Mouse (Mus musculus) monocyte, adult 5-6 weeks (primary cell): ENCODE measurements around the gene Cacng6. TPM values are rescaled to one million over a fixed set of nuclear protein-coding genes. Genes with fewer than 3 reads are reported as not detected.
A peak's percentile ranks its signal among the peaks of the same experiment; 100 is the strongest.
"Not testable (repeated sequence)": the region's sequence is repeated elsewhere in the genome, so short reads cannot be mapped to it uniquely, and the experiment has no call there.

Source experiments
- ATAC-seq: fragments of 153-309, 156-312 bp; replicated peaks from 2 replicates; pipeline ENCODE4 v1.8.0; 2017; ENCODE audit warnings: mild to moderate bottlenecking; ENCODE audit not compliant: low TSS enrichment, insufficient number of reproducible peaks, severe bottlenecking, poor library complexity, low FRiP score
- total RNA-seq: library from RNA; stranded (forward); fragments of 200-1000, 200-491, 200-594 nt; gene quantifications from 3 replicates; pipeline ENCODE4 v1.2.3, GENCODE M21; 2017

Gene Cacng6
- not detected in 3 replicates for total RNA-seq

DNA sequence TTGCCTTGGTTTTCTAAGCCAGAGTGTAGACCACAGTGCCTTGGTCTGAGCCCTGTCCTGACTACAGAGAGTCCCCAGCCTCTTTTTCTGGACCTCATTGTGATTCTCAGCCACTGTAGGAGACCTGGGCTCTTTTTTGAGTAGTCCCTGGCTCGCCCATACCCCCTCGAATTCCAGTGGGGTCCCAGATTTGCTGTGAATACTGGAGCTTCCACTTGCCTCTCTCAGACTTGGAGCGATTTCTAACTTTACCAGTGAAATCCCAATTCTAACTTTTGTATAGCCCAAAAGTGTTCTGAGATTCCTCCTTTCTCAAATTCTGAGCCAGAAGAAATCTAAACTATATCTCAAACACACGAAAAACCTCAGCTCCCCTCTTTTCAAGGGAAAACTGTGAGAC lies at the start of gene Cacng6:
Gene Cacng6 (plus strand): TSS at position 301 of the 400 bp plus-strand sequence.
- no peak for ATAC-seq

DNA sequence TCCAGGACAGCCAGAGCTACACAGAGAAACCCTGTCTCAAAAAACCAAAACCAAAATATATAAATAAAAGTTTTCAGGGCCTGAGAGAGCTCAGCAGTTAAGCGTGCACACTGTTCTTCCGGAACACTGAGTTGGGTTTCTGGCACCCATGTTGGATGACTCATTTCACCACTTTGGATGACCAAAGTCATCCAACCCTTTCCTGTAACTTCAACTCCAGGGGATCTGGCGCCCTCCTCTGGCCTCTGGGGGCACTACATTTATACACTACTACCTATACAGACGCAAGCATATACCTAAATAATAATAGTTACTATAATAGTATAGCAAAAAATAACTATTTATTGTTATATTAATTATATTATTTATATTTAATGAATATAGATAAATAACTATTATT lies 47.2 kb upstream of the Cacng6 start:
- ATAC-seq: no peak

DNA sequence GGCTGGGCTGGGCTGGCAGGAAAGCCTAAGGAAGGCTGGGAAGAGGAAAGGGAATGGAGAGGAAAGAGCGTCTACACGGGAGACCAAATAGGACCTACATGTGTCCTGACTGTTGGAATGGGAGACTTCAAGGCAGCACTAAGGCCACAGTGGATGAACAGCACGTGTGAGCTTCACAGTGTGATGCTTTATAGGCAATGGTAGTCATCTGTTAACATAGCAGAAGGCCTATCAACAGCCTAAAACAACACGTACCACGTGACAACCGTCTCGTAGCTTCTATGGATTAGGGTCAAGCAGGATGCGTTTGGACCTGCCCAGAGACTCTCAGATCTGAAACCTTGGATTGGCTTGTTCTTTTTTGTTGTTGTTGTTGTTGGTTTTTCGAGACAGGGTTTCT lies 41.9 kb upstream of the Cacng6 start:
- no peak for ATAC-seq

DNA sequence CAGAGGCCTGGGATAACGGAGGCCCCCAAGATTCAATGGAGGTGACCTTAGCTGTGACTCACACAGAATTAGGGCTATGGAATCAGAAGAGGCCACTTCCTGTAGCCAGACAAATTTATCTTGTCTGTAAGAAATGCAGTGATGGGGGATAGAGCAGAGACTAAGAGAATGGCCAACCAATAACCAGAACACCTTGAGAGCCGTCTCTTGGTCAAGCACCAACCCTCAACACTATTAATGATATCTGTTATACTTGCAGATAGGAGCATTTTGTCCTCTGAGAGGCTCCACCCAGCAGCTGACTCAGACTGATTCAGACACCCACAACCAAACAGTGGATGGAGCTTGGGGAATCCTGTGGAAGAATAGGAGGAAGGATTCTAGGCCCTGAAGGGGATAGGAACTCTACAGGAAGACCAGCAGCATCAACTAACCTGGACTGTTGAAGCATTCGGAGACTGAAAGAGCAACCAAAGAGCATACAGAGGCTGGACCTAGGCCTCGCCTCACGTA lies 39.1 kb upstream of the Cacng6 start:
- no peak for ATAC-seq

DNA sequence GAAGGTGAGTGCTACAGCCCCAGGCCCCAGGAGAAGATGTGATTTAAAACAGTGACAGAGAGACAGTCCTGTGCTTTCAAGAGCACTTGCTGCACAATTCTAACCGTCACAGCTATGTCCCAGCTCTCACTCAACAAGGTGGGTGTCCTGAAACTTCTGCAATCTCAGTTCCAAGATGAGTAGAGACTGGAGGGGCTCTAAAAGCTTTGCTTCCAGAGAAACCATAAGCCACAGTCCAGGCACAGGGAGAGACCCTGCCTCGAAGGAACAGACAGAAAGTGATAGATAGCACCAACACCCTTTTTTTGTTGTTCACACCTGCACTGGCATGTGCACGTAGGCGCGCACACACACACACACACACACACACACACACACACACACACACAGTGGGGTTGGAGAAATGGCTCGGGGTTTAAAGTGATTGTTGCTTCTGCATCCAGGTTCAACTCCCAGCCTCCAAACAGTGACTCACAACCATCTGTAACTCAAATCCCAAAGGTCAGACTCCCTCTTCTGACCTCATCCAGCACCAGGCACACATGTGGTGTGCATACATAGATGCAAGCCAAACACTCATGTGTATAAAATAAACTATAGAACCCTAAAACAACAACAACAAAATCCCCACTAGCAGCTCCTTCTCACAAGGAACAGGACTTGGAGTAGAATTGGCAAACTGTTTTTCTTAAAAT lies 37.8 kb upstream of the Cacng6 start:
- ATAC-seq: no peak

DNA sequence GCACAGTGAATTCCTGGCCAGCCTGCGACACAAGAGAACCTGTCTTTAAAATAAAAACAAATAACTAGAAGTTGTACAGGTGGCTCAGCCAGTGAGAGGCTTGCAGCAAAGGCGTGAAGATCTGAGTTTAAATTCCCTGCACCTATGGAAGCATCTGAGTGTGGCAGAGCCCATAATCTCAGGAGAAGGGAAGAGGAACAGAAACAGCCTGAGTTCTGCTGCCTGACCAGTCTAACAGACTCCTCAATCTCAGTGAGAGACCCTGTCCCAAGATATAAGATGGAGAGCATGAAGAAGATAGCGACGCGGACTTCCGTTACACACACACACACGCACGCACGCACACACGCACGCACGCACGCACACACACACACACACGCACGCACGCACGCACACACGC lies 36.2 kb upstream of the Cacng6 start:
- ATAC-seq: no peak

DNA sequence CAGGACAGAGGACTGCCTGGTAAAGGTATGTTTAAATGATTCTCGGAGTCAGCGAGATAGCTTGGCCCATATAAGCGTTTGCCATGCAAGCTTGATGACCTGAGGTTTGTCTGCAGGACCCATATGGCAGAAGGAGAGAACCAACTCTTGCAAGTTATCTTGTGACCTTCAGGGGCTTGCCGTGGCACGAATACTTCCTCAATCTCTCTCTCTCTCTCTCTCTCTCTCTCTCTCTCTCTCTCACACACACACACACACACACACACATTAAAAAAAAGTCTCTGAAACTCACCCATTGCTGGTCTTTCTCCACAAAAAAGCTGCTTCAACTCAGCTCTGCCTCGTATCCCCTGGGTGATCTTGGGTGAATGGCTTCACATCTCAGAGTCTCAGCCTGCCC lies 35.1 kb upstream of the Cacng6 start:
- ATAC-seq: no peak

DNA sequence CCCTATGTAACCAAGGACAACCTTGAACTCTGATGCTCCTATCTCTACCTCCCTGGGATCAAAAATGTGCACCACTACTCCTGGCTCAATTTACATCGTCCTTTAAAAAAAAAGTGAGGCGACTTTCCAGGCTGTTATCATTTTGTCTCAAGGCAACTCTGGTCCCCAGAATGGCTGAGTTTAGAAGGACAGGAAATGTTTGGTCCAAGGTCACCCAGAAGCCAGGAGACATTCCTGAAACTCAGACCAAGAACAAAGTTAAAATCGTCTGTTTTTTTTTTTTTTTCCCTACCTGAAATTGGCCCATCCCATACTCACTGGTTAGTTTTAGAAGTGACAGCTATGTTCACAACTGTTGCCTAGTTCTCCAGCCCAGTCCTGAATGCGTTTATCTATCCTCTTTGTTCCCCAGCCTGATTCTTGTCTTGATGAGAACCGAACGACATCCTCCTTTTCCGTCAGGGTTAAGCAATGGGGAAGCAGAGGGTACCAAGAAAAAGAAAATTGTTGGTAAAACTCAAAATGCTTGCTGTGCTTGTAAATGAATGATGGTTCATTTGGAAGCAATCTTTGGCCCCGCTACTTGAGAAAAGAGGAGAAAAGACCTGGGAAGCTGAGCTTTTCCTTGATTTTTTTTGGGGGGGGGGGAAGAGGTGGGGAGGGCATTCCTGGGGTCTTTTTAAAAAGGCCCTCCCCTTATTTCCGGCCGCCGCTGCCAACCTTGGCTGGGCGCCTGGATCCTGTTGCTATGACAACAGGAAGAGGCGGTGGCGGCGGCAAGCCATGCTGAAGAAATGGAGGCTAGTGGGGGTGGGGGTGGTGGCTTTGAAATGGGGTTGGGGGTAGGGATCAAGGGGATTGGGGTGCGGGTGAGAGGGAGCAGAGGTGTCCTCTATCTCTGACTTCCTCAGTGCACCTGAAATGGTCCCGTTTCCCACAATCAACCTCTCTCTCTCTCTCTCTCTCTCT lies 34.3 kb upstream of the Cacng6 start:
- ATAC-seq: no peak

DNA sequence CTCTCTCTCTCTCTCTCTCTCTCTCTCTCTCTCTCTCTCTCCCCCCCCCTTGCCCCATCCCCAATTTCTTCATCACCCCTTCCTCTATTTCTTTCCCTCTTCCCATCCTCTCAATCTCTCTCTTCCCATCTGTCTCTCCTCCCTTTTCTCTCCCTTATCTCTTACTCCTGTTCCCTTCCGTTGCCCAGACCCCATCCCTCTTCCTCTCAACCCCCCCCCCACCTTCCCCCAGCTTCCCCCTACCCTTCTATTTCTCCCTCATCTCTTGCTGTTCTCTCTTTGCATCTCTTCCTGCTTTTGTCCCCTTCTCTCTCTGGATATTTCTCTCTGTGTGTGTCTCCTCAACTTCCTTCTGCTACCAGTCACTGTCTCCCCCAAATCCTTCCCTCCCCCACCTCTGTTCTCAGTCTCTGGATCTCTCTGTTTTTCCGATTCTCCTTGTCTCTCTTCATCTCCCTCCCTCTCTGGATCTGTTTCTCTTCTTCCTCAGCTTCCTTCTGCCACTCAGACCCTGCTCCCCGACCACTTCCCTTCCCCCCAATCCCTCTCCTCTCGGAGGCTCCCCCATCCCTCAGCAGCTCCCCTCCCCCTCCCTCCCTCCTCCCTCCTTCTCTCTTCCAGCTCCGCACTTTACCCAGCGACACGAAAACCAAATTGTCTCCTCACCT lies 33.4 kb upstream of the Cacng6 start, which contains the start of gene Cacng8:
Gene Cacng8 (plus strand): TSS at position 271 of the 668 bp plus-strand sequence.
- no peak for ATAC-seq

DNA sequence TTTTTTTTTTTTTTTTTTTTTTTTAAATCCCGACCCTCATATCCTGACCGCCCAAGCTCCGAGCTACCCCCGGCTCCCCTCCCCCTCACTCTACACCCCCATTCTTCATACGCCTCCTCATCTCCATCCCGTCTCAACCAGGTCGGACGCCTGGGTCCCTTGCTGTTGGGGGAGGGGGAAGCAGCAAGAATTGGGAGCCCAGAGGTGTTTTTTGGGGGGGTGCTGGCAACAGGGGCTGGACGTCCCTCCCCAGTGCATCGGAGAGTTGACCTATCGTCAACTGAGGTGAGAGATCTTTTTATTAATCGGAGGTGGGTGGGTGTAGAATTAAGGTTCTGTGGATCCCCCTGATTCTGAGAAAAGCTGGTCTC lies 32.9 kb upstream of the Cacng6 start:
- ATAC-seq: no peak

DNA sequence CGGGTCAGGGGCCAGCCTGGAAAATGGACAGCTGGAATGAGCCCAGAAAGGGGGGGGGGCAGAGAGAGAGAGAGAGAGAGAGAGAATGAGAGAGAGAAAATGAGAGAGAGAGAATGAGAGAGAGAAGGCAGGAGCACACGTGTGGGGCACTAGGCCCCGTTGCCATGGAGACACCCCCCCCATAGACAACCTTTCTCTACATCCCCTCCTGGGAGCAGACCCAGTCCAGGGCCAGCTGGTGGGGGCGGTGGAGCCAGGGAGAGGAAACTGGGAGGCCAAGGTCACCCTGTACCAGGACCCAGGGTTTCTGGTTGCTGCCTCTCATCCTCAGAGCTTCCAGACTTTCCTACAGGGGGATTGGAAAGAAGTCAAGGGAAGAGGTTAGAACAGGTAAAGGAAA lies 32.2 kb upstream of the Cacng6 start:
- no peak for ATAC-seq

DNA sequence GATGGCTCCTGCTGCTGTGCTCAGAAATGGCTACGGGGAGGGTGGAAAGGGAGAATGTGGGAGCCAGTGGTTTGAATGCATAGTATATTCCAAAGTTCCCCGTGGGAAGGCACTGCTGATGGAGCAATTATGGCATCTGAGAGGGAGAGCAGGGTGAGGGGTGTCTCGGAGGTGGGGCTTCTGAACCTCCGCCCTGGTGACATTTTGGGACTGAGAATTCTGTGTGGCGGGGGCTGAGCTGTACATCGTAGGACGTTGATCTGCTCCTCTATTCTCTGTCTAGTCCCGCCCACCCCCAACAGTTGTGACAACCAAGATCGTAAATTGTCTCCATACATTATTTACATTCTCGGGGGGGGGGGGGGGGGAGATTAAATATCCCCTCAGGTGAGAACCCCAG lies 26.6 kb upstream of the Cacng6 start:
- ATAC-seq: no peak

DNA sequence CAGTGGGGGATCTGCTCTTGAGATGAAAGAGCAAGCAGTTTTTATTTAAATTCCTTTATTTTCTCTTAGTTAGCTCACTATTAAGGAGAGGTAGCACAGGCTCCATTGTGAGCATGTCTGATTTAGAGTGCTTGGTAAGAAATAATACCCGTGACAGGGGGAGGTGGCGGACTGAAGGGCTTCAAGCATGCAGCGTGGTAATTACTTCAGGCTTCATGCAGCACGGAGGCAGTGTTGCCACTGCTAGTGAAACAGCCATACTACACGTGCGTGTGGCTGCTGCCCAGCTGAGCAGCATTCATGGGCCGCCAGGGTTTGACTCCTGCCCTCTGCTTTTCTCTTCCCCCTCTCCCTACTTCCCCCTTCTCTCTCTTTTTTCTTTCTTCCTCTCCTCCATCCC lies 26.2 kb upstream of the Cacng6 start:
- ATAC-seq: no peak

DNA sequence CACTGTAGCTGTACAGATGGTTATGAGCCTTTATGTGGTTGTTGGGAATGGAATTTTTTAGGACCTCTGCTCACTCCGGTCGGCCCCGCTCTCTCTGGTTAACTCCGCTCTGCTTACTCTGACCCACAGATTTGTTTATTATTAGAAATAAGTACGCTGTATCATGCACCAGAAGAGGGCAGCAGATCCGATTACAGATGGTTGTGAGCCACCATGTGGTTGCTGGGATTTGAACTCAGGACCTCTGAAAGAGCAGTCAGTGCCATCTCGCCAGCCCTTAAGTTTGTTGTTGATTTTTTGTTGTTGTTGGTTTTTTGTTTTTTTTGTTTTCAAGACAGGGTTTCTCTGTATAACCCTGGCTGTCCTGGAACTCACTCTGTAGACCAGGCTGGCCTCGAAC lies 25.6 kb upstream of the Cacng6 start:
- ATAC-seq: not testable (repeated sequence)

DNA sequence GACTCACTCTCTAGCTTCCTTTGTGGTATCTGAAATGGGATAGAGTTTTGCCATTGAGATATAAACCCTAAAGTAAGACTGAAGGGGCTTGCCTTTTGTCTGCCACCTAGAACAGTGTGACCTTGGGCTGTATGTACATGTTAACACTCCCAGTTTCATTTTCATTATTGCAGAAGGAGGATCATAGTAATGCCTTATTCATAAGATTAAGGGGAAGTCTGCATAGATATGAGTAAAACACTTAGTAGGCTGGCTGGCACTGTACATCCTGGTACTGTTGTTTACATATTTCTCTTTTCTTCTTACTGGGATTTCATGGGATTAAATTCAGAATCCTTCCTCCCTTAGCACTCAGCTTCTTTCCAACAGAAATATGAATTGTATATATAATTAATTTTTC lies 24.1 kb upstream of the Cacng6 start:
- no peak for ATAC-seq

DNA sequence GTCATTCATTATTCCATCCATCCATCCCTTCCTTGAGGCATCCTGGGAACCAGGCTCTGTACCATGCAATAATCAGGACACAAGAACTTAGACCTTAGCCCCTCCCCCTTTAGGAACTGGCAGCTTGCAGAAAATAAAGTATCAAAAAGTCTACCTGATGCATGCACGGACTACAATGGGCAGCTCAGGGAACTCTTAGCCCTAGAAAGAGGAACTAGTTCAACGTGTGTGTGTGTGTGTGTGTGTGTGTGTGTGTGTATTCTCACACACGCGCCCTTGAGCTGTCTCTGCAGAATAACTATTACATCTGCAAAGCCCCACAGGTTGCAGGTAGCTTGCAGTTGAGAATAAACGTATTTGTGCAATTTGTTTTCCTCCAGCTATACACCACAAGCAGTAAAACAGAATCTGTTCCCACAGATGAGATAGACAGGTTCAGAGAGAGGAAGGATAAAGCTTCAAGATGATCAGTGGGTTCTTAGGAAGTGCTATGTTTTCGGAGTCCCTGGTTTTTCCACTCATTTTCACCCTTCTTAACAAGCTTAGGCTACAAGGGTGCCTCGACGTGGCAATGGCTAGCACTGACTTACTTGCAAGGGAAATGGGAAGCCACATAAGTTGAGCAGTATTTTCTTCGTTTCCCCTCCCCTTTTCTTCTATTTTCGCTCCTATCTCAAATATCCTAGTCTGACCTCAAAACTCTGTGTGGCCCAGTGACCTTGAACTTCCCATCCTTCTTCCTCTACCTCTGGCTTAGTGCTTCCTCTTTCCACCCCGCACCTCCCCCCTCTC lies 14.1 kb upstream of the Cacng6 start:
- no peak for ATAC-seq

DNA sequence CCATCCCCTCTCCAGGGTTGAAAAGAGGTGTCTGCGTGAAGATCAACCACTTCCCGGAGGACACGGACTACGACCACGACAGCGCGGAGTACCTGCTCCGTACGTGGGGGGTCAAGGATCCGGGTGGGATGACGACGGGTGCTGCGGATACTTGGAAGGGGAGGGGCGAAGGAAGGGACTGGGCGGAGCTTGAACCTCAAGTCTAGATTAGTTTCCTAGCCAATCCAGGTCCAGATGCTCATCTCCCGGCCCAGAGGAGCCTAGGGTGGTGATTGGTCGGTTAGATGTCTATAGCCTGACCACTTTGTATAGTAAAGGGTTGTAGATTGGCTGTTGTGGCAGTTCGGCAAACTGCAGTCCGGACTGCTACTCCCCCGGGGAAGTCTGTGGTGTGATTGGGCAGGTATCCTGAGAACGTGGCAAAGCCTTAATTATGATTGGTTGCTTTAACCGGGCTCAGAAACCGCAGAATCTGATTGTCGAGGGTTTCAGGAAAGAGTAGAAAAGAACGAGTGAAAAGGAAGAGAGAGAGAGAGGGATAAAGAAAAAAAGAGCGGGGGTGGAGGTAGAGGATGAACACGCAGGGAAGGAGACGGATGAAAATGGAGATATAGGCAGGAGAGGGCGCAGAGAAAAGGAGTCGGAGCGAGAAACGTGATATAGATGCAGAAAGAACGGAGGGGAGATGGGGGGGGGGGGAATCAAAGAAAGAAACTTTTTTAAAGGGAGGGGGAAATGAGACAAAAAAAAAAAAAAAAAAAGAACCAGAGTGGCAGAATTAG lies 12.6 kb upstream of the Cacng6 start:
- peak; percentile 62 for ATAC-seq

DNA sequence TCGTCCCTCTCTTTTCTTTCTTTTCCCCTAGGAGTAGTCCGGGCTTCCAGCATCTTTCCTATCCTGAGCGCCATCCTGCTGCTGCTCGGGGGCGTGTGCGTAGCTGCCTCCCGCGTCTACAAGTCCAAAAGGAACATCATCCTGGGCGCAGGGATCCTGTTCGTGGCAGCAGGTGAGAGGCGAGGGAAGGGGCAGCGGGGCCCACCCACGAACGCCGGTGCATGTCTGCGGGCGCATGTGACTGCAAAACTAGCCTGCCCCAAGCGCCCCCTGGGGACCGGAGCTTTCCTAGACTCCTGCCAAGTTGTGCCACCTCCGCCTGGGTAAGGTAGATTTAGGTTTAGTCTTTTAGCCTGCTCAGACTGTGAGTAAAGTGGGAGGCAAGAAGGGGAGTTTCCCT lies 12.0 kb upstream of the Cacng6 start:
- ATAC-seq: no peak
